Mouse (Mus musculus) midbrain, embryonic 14.5 days (tissue): ENCODE data around the gene Znrf2. TPM values are rescaled to one million over a fixed set of nuclear protein-coding genes. Genes with fewer than 3 reads are reported as not detected.

Experiments
- ATAC-seq: fragments of 200-750 bp; cut with Nextera tagmentation; 2 replicates; pipeline ENCODE4 v1.8.0; 2017; ENCODE audit warnings: moderate number of reproducible peaks, moderate library complexity; ENCODE audit not compliant: low FRiP score, low TSS enrichment
- DNase-seq: peaks from one replicate; pipeline ENCODE4 v3.0.0-alpha.2; 2015
- H3K27ac ChIP-seq: fragments of 300-500 bp; sonication (generic); replicated peaks from 2 replicates; pipeline ENCODE4 v1.5.1; 2014; ENCODE audit warnings: mild to moderate bottlenecking, low read depth, low read length, moderate library complexity
- H3K27me3 ChIP-seq: fragments of 300-500 bp; sonication (generic); 2 replicates; pipeline ENCODE4 v1.6.1; 2014; ENCODE audit warnings: low read length, control low read depth, mixed read lengths; ENCODE audit not compliant: control insufficient read depth, insufficient read depth
- H3K36me3 ChIP-seq: fragments of 300-500 bp; sonication (generic); 2 replicates; pipeline ENCODE4 v1.6.1; 2014; ENCODE audit warnings: low read length, control low read depth; ENCODE audit not compliant: control insufficient read depth, insufficient read depth
- H3K4me1 ChIP-seq: fragments of 300-500 bp; sonication (generic); 2 replicates; pipeline ENCODE4 v1.6.1; 2014; ENCODE audit warnings: mild to moderate bottlenecking, antibody characterized with exemption, low read length, control low read depth; ENCODE audit not compliant: control insufficient read depth, insufficient read depth
- H3K4me2 ChIP-seq: fragments of 300-500 bp; sonication (generic); 2 replicates; pipeline ENCODE4 v1.6.1; 2014; ENCODE audit warnings: mild to moderate bottlenecking, low read length, moderate library complexity
- H3K4me3 ChIP-seq: fragments of 300-500 bp; sonication (generic); replicated peaks from 2 replicates; pipeline ENCODE4 v1.5.1; 2014; ENCODE audit warnings: low read depth, low read length
- H3K9ac ChIP-seq: fragments of 300-500 bp; sonication (generic); replicated peaks from 2 replicates; pipeline ENCODE4 v1.6.1; 2014; ENCODE audit warnings: mild to moderate bottlenecking, low read length, moderate library complexity
- H3K9me3 ChIP-seq: fragments of 300-500 bp; sonication (generic); 2 replicates; pipeline ENCODE4 v1.6.1; 2016; ENCODE audit warnings: low read length, control low read depth, mixed read lengths; ENCODE audit not compliant: control insufficient read depth
- WGBS: fragments of 180-500 bp; shearing (Covaris S2); extraction: QIAGEN DNeasy Blood & Tissue Kit; methylation state at CpG from one replicate; pipeline ENCODE4 v1.1.7; 2014; 5-methylcytosine and 5-hydroxymethylcytosine counted together
- polyA plus RNA-seq: library from polyadenylated mRNA; unstranded; fragments of >200 nt; fragmentation: Nextera tagmentation; extraction: Ambion mirVana; gene quantifications from 2 replicates; pipeline ENCODE4 v1.2.1, GENCODE M21; 2014

Gene Znrf2
- polyA plus RNA-seq, 1 experiment from 2014 or later, result 8.8 TPM

DNA sequence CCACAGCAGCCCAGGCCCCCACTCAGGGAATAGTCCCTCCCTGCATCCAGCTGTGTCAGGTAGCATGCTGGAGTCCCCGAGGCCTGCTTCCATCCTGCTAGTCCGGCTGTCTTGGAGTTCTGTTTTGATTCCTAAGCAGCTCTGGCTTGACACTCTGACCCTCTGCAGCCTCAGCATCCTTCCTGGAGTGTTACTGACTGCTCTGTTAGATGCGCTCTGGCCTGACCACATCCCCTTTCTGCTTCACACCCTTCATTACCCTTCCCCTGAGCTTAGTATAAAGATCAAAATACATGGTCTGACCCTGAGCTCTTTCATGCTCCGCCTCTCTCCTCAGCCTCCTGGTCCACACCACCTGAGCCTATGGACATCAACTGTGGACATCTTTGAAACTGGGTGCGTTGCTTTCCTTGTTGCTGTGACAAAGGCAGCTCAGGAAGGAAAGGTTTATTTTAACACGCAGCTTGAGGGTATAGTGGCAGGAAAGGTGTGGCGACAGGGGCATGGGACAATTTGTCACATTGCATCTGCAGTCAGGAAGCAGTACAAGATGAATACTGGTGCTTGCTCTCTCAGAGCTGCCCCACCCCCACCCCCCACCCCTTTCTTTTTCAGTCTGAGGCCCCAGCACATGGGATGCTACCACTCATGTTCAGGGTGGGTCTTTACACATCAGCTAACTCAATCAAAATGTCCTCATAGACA, 109.2 kb downstream of the Znrf2 start:
- H3K36me3 ChIP-seq, result no peaks in the 10 kb centered on the region
- no peak overlapping the region for H3K4me3 ChIP-seq
- DNase-seq, result no peak
- no peak overlapping the region for H3K4me2 ChIP-seq
- no peaks in the 10 kb centered on the region for H3K27me3 ChIP-seq
- ATAC-seq, result no peak
- H3K27ac ChIP-seq, result no peak overlapping the region
- H3K4me1 ChIP-seq, result no peaks in the 10 kb centered on the region
- 76% methylated on average over 7 of the region's 7 CpGs for WGBS
- no peak overlapping the region for H3K9ac ChIP-seq
- no peaks in the 10 kb centered on the region for H3K9me3 ChIP-seq

DNA sequence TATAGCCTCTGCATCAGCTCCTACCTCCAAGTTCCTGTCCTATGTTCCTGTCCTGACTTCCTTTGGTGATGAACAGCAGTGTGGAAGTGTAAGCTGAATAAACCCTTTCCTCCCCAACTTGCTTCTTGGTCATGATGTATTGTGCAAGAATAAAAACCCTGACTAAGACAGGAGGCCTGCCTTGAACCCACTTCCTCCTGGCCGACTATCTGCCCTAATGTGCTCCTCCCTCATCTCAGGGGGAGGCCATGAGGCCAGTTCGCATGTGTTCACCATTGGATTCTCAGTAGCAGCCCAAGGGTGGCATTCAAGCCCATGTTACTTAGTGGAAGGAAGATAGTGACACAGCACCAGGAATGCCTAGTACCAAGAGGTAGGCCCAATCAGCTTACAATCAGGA, 110.2 kb downstream of the Znrf2 start:
- H3K9ac ChIP-seq, result no peak overlapping the region
- H3K9me3 ChIP-seq, result no peaks in the 10 kb centered on the region
- 85% methylated on average over 2 of the region's 2 CpGs for WGBS
- no peaks in the 10 kb centered on the region for H3K4me1 ChIP-seq
- no peak overlapping the region for H3K4me2 ChIP-seq
- no peak overlapping the region for H3K27ac ChIP-seq
- H3K36me3 ChIP-seq, result no peaks in the 10 kb centered on the region
- no peaks in the 10 kb centered on the region for H3K27me3 ChIP-seq
- DNase-seq (no peak), ATAC-seq (no peak)
- H3K4me3 ChIP-seq, result no peak overlapping the region

DNA sequence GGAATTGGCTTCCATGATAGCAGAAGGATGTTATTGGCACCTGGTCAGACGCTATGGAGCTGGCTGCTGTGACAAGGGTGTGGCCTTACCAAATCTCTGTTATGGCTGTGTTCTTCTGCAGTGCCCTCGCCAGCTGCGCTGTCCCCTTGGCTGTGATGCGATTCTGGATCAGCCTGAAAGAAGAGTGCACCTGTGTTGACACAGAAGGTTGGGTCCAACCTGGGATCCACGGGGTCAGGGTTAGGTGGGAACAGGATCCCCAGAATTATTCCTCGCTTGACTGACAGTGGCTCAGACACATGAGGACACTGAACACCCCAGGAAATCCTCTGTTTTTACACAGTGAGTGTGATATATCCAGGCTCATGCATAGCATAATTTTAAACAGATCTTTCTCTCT, 111.2 kb downstream of the Znrf2 start:
- Histone ChIP-seq H3K9me3 (no peaks in the 10 kb centered on the region), H3K4me2 (no peak overlapping the region), H3K9ac (no peak overlapping the region), H3K4me3 (no peak overlapping the region), H3K27me3 (no peaks in the 10 kb centered on the region), H3K27ac (no peak overlapping the region), H3K36me3 (no peaks in the 10 kb centered on the region), H3K4me1 (no peaks in the 10 kb centered on the region)
- no peak for DNase-seq
- ATAC-seq, result no peak
- 84% methylated on average over 6 of the region's 6 CpGs for WGBS

DNA sequence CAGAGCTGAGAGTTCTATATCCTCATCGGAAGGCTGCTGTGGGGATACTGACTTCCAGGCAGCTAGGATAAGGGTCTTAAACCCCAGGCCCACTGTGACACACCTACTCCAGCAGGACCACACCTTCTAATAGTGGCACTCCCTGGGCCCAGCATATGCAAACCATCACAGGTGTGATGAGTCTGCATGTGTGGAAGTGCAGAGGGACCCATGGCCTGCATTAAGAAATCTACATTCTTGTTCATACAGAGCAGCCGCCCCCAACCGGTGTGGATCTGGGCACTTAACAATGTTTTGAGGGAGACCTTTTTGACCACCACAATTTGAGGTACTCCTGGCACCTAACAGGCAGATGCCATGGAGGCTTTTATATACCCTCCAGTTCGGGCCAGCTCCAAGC, 114.9 kb downstream of the Znrf2 start:
- Histone ChIP-seq H3K4me1 (no peaks in the 10 kb centered on the region), H3K9me3 (no peaks in the 10 kb centered on the region), H3K9ac (no peak overlapping the region), H3K36me3 (no peaks in the 10 kb centered on the region), H3K4me2 (no peak overlapping the region), H3K4me3 (no peak overlapping the region), H3K27me3 (no peaks in the 10 kb centered on the region), H3K27ac (no peak overlapping the region)
- 92% methylated on average over 4 of the region's 4 CpGs for WGBS
- ATAC-seq, result no peak
- no peak for DNase-seq

DNA sequence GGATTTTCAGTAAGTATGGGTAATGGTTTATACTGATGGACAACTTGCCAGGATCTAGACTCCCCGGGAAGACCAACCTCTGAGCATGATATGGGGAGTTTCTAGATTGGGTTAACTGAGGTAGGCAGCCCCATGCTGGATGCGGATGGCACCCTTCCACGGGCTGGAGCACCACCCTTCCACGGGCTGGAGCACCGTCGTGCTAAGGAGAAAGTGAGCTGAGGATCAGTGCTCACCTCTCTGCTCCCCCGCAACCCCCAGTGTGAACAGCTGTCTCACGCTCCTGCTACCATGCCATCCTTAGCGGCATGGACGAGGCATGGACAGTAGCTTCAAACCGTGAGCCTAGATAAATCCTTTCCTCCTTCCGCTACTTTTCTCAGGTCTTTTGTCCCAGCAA, 115.8 kb downstream of the Znrf2 start:
- Histone ChIP-seq H3K9me3 (no peaks in the 10 kb centered on the region), H3K36me3 (no peaks in the 10 kb centered on the region), H3K27ac (no peak overlapping the region), H3K4me3 (no peak overlapping the region), H3K9ac (no peak overlapping the region), H3K4me2 (no peak overlapping the region), H3K4me1 (no peaks in the 10 kb centered on the region), H3K27me3 (no peaks in the 10 kb centered on the region)
- no peak for DNase-seq
- ATAC-seq, result no peak
- WGBS, result 94% methylated on average over 12 of the region's 12 CpGs

DNA sequence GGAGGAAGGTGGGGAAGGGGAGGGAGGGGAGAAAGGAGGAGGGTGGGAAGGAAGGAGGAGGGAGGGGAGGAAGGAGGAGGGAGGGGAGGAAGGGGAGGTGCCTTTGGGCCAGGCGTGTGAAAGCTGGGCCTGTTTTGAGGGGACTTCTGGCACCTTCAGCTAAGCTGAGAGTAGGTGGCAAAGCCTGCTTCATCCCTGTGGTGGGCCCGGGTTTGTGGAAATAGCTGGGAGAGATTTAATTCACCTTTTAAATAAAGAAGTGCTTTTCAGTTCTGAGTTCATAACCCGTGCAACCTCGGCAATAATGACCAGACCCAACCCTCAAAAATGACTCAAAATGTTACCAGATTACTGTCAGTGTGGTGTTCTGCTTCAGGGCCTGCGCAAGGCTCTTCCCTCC, 116.5 kb downstream of the Znrf2 start:
- H3K9me3 ChIP-seq, result no peaks in the 10 kb centered on the region
- H3K36me3 ChIP-seq, result no peaks in the 10 kb centered on the region
- 81% methylated on average over 5 of the region's 5 CpGs for WGBS
- no peak overlapping the region for H3K27ac ChIP-seq
- no peak overlapping the region for H3K4me2 ChIP-seq
- H3K4me3 ChIP-seq, result no peak overlapping the region
- H3K27me3 ChIP-seq, result no peaks in the 10 kb centered on the region
- ATAC-seq, result no peak
- H3K9ac ChIP-seq, result no peak overlapping the region
- no peaks in the 10 kb centered on the region for H3K4me1 ChIP-seq
- no peak for DNase-seq

DNA sequence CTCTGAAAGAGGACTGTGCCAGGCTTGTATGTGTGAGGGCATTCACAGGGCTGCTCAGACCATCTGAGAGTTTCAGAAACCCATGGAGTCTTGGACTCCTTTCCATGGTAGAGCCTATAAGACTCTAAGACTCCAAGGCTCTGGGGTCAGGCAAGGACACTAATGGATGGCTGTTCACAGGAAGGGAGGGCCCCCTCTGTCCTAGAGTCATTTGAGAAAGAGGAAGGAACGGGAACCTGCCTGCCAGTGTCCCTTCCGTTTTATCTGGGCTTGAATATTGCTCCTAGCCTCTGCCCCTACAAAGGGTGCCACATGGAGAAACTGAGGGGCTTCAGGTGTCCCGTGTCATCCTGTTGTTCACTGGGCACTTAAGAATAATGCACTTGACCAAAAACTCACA, 117.2 kb downstream of the Znrf2 start:
- DNase-seq (no peak), ATAC-seq (no peak)
- no peaks in the 10 kb centered on the region for H3K36me3 ChIP-seq
- no peak overlapping the region for H3K4me2 ChIP-seq
- H3K9ac ChIP-seq, result no peak overlapping the region
- H3K4me3 ChIP-seq, result no peak overlapping the region
- no peaks in the 10 kb centered on the region for H3K9me3 ChIP-seq
- no peaks in the 10 kb centered on the region for H3K27me3 ChIP-seq
- H3K27ac ChIP-seq, result no peak overlapping the region
- no peaks in the 10 kb centered on the region for H3K4me1 ChIP-seq
- 84% methylated on average over 3 of the region's 3 CpGs for WGBS

DNA sequence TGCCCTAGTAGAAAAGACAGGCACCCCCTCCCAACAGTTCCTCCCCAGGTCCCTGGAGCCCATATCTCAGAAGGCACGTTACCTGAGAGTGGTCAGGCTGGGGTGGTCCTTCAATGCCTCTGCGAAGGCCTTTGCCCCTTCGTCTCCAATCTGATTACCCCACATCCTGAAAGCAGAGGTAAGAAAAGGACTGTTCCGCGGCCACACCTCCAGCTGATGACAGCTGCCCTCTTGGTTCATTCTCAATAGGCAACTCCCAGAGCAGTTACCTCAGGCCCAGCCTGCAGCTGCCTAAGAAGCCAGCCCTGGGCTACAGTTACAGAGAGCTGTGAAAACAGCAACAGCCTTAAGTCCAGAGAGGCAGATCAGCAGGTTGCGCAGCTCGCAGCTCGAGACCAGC, 117.6 kb downstream of the Znrf2 start:
- H3K9me3 ChIP-seq, result no peaks in the 10 kb centered on the region
- no peak overlapping the region for H3K4me2 ChIP-seq
- DNase-seq (no peak), ATAC-seq (no peak)
- H3K9ac ChIP-seq, result no peak overlapping the region
- 90% methylated on average over 8 of the region's 8 CpGs for WGBS
- no peak overlapping the region for H3K4me3 ChIP-seq
- no peaks in the 10 kb centered on the region for H3K36me3 ChIP-seq
- H3K27me3 ChIP-seq, result no peaks in the 10 kb centered on the region
- H3K27ac ChIP-seq, result no peak overlapping the region
- H3K4me1 ChIP-seq, result no peaks in the 10 kb centered on the region

DNA sequence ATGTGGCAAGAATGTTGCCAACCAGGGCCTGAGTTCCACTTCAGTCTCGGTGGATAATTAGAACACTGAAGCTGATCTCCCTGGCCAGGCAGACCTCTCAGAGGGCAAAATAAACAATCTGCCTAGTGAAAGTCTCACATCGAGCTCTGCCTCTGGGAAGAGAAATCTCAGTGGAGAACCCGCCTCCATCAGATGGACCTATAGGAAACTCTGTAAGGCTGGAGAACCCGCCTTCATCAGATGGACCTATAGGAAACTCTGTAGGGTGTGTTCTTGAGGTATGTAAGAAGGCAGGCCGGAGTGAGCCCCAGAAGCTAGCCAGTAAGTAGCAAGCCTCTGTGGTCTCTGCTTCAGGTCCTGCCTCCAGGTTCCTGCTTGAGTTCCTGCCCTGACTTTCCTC, 118.2 kb downstream of the Znrf2 start:
- Histone ChIP-seq H3K27me3 (no peaks in the 10 kb centered on the region), H3K4me1 (no peaks in the 10 kb centered on the region), H3K27ac (no peak overlapping the region), H3K36me3 (no peaks in the 10 kb centered on the region), H3K9me3 (no peaks in the 10 kb centered on the region), H3K9ac (no peak overlapping the region), H3K4me3 (no peak overlapping the region), H3K4me2 (no peak overlapping the region)
- 87% methylated on average over 5 of the region's 5 CpGs for WGBS
- ATAC-seq, result no peak
- no peak for DNase-seq
